Mouse (Mus musculus): ENCODE results near the gene Pigh. TPM values are rescaled to one million over a fixed set of nuclear protein-coding genes. Genes with fewer than 3 reads are reported as not detected.

The Pigh gene
- polyA plus RNA-seq, 1 experiment from 2014 or later: 37.4 TPM

DNA sequence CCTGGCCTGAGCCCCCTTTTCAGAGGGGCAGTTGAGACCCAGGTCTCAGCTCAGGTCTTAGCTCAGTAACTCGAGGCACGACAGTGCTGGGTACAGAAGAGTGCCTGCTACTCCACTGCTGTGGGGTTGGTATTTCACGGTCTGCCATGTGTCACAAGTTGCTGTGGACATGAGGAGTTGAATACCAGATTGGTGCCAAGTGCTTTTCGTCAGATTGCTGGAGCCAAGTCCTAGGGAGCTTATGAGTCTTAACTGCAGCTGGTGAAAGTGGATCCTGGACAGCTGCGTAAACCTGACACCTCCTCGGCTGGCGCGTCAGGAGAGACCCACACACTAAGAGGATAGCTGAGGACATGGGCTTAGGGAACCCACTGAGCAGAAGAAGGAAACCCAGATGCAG lies 44.8 kb downstream of the Pigh start:
- Histone ChIP-seq H3K9ac (replicated peaks; ENCODE audit: low read depth, low read length) (no peak overlapping the region), H3K9me3 (ENCODE audit: control insufficient read depth, low read depth, low read length) (no peaks in the 10 kb centered on the region), H3K4me2 (replicated peaks; ENCODE audit: low read depth, low read length) (no peak overlapping the region), H3K36me3 (ENCODE audit: control insufficient read depth, insufficient read depth, low read length) (no peaks in the 10 kb centered on the region), H3K27ac (ENCODE audit: low read length) (no peak overlapping the region), H3K4me3 (ENCODE audit: low read depth, low read length) (no peak overlapping the region), H3K4me1 (ENCODE audit: control insufficient read depth, insufficient read depth, low read length) (no peaks in the 10 kb centered on the region), H3K27me3 (ENCODE audit: control insufficient read depth, insufficient read depth, low read length) (no peaks in the 10 kb centered on the region)
- 70% methylated on average over 8 of the region's 8 CpGs for WGBS
- ATAC-seq (ENCODE audit: insufficient number of reproducible peaks, insufficient read depth, low FRiP score, low read depth): no peak

DNA sequence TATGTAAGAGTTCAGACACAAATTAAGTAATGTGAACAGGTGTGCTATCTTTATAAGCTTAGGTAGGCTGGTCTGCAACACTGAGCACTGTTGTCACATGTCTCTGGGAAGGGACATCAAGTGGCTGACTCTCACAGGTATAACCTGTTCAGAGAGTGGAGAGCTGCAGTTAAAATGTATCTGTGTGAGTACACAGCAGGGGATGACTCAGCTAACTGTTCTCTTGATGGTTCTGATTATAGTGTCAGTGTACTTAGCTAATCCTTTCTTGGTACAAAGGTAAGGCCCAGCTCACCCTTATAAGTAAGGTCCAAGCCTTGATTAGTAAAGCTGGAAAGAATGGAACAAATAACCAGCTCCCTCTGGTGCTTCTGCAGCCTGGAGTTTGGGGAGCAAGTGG lies 48.0 kb downstream of the Pigh start:
- Histone ChIP-seq H3K4me3 (ENCODE audit: low read depth, low read length) (no peak overlapping the region), H3K9ac (replicated peaks; ENCODE audit: low read depth, low read length) (no peak overlapping the region), H3K27me3 (ENCODE audit: control insufficient read depth, insufficient read depth, low read length) (no peaks in the 10 kb centered on the region), H3K27ac (ENCODE audit: low read length) (no peak overlapping the region), H3K4me2 (replicated peaks; ENCODE audit: low read depth, low read length) (no peak overlapping the region), H3K9me3 (ENCODE audit: control insufficient read depth, low read depth, low read length) (no peaks in the 10 kb centered on the region), H3K4me1 (ENCODE audit: control insufficient read depth, insufficient read depth, low read length) (no peaks in the 10 kb centered on the region), H3K36me3 (ENCODE audit: control insufficient read depth, insufficient read depth, low read length) (no peaks in the 10 kb centered on the region)
- ATAC-seq (ENCODE audit: insufficient number of reproducible peaks, insufficient read depth, low FRiP score, low read depth): peak; percentile 49; the same call in 1 of the 2 replicates

DNA sequence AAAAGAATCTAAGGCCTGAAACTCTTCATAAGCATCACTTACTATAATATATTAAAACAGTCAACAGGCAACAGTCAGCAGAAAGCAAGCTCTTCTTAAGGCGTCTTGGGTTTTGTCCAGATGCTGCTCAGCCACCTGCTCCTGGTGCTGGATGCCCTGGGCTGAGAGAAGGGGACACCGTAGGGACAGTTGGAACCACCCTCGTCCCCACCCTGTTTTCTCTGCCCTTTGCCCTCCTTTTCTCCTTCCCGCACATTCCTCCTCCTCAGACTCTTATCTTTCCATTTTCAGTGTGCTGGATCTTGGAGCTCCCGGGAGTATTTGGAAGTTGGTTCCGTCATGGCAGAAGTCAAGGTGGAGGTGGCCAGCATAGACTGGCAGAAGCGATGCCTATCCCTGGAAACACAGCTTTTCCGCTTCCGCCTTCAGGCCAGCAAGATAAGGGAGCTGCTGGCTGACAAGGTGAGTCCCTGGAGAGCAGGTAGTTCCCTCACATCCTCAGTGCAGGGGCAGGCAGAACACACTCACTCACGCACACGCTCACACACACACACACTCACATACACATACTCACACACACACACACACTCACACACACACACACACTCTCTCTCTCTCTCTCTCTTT lies 49.1 kb downstream of the Pigh start:
- Histone ChIP-seq H3K4me2 (replicated peaks; ENCODE audit: low read depth, low read length) (no peak overlapping the region), H3K9ac (replicated peaks; ENCODE audit: low read depth, low read length) (no peak overlapping the region), H3K4me1 (ENCODE audit: control insufficient read depth, insufficient read depth, low read length) (no peaks in the 10 kb centered on the region), H3K36me3 (ENCODE audit: control insufficient read depth, insufficient read depth, low read length) (no peaks in the 10 kb centered on the region), H3K27ac (ENCODE audit: low read length) (no peak overlapping the region), H3K27me3 (ENCODE audit: control insufficient read depth, insufficient read depth, low read length) (no peaks in the 10 kb centered on the region), H3K9me3 (ENCODE audit: control insufficient read depth, low read depth, low read length) (no peaks in the 10 kb centered on the region), H3K4me3 (ENCODE audit: low read depth, low read length) (no peak overlapping the region)
- ATAC-seq (ENCODE audit: insufficient number of reproducible peaks, insufficient read depth, low FRiP score, low read depth): no peak
- 76% methylated on average over 11 of the region's 11 CpGs for WGBS

DNA sequence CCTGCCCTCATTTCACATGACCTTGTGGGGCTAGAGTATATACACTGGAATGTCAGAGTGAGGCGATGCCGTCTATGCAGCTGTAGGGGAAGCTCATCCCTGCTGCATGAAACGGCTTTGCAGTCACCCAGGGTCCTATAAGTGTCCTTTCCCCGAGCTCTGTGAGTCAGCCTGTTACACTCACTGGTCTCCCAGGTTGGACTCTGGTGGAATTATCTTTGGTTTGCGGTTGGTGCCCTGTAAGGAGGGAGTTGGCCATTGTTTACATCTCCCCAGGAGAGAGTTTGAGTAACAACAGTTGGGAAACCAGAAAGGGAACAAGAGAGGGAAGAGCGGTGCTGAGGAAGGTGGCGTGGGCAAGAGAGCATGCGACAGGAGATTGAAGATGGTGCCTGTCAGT lies 49.7 kb downstream of the Pigh start:
- Histone ChIP-seq H3K4me1 (ENCODE audit: control insufficient read depth, insufficient read depth, low read length) (no peaks in the 10 kb centered on the region), H3K9me3 (ENCODE audit: control insufficient read depth, low read depth, low read length) (no peaks in the 10 kb centered on the region), H3K4me2 (replicated peaks; ENCODE audit: low read depth, low read length) (no peak overlapping the region), H3K27ac (ENCODE audit: low read length) (no peak overlapping the region), H3K36me3 (ENCODE audit: control insufficient read depth, insufficient read depth, low read length) (no peaks in the 10 kb centered on the region), H3K9ac (replicated peaks; ENCODE audit: low read depth, low read length) (no peak overlapping the region), H3K4me3 (ENCODE audit: low read depth, low read length) (no peak overlapping the region), H3K27me3 (ENCODE audit: control insufficient read depth, insufficient read depth, low read length) (no peaks in the 10 kb centered on the region)
- ATAC-seq (ENCODE audit: insufficient number of reproducible peaks, insufficient read depth, low FRiP score, low read depth): no peak
- 47% methylated on average over 8 of the region's 8 CpGs for WGBS

DNA sequence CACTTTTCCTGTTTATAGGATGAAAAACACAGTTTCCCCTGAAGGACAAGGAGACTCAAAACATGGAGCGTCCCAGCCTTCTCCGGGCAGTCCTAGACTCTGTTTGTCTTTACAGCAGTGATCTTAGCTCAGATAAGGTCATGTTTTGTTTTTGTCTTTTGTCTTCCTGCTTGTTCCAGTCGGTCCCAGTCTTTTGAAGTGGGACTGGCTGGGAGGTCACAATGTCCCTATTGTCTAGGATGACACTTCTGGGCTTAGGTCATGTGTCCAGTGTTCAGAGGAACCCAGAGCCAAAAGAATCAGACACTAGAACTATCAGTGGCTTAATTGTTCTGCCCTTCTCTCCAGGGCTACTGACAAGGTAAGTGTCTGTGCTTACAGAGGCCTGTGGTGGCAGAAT lies 54.1 kb downstream of the Pigh start:
- Histone ChIP-seq H3K4me1 (ENCODE audit: control insufficient read depth, insufficient read depth, low read length) (no peaks in the 10 kb centered on the region), H3K27me3 (ENCODE audit: control insufficient read depth, insufficient read depth, low read length) (no peaks in the 10 kb centered on the region), H3K27ac (ENCODE audit: low read length) (no peak overlapping the region), H3K9me3 (ENCODE audit: control insufficient read depth, low read depth, low read length) (no peaks in the 10 kb centered on the region), H3K36me3 (ENCODE audit: control insufficient read depth, insufficient read depth, low read length) (no peaks in the 10 kb centered on the region), H3K9ac (replicated peaks; ENCODE audit: low read depth, low read length) (no peak overlapping the region), H3K4me2 (replicated peaks; ENCODE audit: low read depth, low read length) (no peak overlapping the region), H3K4me3 (ENCODE audit: low read depth, low read length) (no peak overlapping the region)
- no peak for ATAC-seq (ENCODE audit: insufficient number of reproducible peaks, insufficient read depth, low FRiP score, low read depth)
- 41% methylated on average over 3 of the region's 3 CpGs for WGBS

DNA sequence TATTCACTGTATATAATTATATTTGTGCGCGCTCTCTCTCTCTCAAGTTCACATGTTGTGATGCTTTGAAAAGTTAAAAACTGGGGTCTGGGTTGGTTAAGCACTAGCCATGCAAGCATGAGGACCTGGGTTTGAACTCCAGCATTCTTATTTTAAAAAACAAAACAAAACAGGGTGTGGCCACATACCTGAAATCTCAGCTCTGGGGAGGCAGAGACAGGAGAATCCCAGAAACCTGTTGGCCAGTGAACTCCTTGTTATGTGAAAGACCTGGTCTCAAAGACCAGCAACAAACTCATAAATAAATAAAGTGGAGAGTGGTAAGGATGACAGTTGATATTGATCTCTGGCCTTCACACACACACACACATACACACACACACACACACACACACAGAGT lies 55.1 kb downstream of the Pigh start:
- H3K4me2 ChIP-seq (replicated peaks; ENCODE audit: low read depth, low read length): no peak overlapping the region
- no peaks in the 10 kb centered on the region for H3K9me3 ChIP-seq (ENCODE audit: control insufficient read depth, low read depth, low read length)
- H3K4me3 ChIP-seq (ENCODE audit: low read depth, low read length): no peak overlapping the region
- no peaks in the 10 kb centered on the region for H3K36me3 ChIP-seq (ENCODE audit: control insufficient read depth, insufficient read depth, low read length)
- no peak for ATAC-seq (ENCODE audit: insufficient number of reproducible peaks, insufficient read depth, low FRiP score, low read depth)
- no peak overlapping the region for H3K27ac ChIP-seq (ENCODE audit: low read length)
- no peaks in the 10 kb centered on the region for H3K4me1 ChIP-seq (ENCODE audit: control insufficient read depth, insufficient read depth, low read length)
- 98% methylated on average over 2 of the region's 2 CpGs for WGBS
- no peak overlapping the region for H3K9ac ChIP-seq (replicated peaks; ENCODE audit: low read depth, low read length)
- no peaks in the 10 kb centered on the region for H3K27me3 ChIP-seq (ENCODE audit: control insufficient read depth, insufficient read depth, low read length)

Other genes with a start within 250 kb of the Pigh start
- 68.3 and 72.9 TPM in 2 replicates for gene Atp6v1d, start 228.0 kb downstream of the Pigh start, polyA plus RNA-seq (2014; fragmentation: Nextera tagmentation; extraction: Ambion mirVana)
- 190 and 198 TPM in 2 replicates for gene Eif2s1, start 227.8 kb downstream of the Pigh start, polyA plus RNA-seq (2014; fragmentation: Nextera tagmentation; extraction: Ambion mirVana)
- gene Plek2, start 182.7 kb downstream of the Pigh start, polyA plus RNA-seq (2014; fragmentation: Nextera tagmentation; extraction: Ambion mirVana): 21.0 and 23.7 TPM in 2 replicates
- 5.3 and 5.7 TPM in 2 replicates for gene Tmem229b, start 82.0 kb downstream of the Pigh start, polyA plus RNA-seq (2014; fragmentation: Nextera tagmentation; extraction: Ambion mirVana)
- 4.7 and 4.8 TPM in 2 replicates for gene Plekhh1, start 60.5 kb downstream of the Pigh start, polyA plus RNA-seq (2014; fragmentation: Nextera tagmentation; extraction: Ambion mirVana)
- 0.94 and 1.4 TPM in 2 replicates for gene Arg2, start 41.1 kb upstream of the Pigh start, polyA plus RNA-seq (2014; fragmentation: Nextera tagmentation; extraction: Ambion mirVana)
- gene Vti1b, start 83.0 kb upstream of the Pigh start, polyA plus RNA-seq (2014; fragmentation: Nextera tagmentation; extraction: Ambion mirVana): 83.6 and 85.1 TPM in 2 replicates
- 29.1 and 30.4 TPM in 2 replicates for gene Rdh11, start 102.6 kb upstream of the Pigh start, polyA plus RNA-seq (2014; fragmentation: Nextera tagmentation; extraction: Ambion mirVana)
- gene Rdh12, start 119.3 kb upstream of the Pigh start, polyA plus RNA-seq (2014; fragmentation: Nextera tagmentation; extraction: Ambion mirVana): 5.0 and 5.6 TPM in 2 replicates
- 17.2 and 18.2 TPM in 2 replicates for gene Zfyve26, start 206.7 kb upstream of the Pigh start, polyA plus RNA-seq (2014; fragmentation: Nextera tagmentation; extraction: Ambion mirVana)
- gene Rad51b, start 207.6 kb upstream of the Pigh start, polyA plus RNA-seq (2014; fragmentation: Nextera tagmentation; extraction: Ambion mirVana): 8.4 and 10.3 TPM in 2 replicates